Mouse (Mus musculus) frontal cortex, postnatal 14 days (tissue): ENCODE measurements around the gene C2cd5.
"Not testable (repeated sequence)": the region's sequence is repeated elsewhere in the genome, so short reads cannot be mapped to it uniquely, and the experiment has no call there.

ENCODE experiments used
- DNase-seq, 2 experiments: peaks; one replicate each; pipeline ENCODE4 v3.0.0; 2022; ENCODE audit warnings: low spot score in 2 of 2

Gene C2cd5

DNA sequence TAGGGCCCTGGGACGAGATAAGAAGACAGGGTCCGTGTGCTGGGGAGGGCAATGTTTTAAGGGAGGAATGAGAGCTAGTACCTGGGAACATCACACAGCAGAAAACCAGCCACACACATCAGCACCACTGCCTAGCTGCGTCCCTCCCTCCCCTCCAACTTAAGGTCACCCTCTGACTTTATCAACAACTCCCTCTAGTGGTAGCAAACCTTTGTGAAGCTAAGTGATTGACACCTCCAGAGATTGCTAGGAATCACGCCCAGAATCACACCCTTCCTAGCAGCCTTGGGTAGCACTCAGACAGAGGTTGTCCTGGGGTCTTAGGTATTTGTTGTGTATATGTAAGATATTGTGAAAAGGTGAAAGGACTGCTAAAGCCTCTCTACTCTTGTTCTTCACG lies 79.3 kb downstream of the C2cd5 start:
- DNase-seq = no peak

DNA sequence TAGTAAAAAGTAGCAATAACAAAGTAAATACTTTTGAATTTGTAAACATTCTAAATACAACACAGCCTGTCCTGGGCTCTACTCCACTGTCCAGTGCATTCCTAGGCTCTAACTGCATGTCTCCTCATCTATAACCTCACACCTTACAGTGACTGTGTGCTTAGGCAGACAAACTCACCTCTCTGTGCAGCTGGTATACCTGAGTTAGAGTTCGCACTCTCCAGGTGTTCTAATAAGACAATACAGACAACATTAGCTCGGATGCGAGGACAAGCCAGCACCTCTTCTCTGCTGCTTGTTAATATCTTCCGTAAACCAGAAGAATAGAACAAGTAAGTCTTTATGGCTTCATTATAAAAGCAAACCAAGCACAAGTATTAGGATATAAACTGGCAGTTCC lies 79.8 kb downstream of the C2cd5 start:
- no peak for DNase-seq

DNA sequence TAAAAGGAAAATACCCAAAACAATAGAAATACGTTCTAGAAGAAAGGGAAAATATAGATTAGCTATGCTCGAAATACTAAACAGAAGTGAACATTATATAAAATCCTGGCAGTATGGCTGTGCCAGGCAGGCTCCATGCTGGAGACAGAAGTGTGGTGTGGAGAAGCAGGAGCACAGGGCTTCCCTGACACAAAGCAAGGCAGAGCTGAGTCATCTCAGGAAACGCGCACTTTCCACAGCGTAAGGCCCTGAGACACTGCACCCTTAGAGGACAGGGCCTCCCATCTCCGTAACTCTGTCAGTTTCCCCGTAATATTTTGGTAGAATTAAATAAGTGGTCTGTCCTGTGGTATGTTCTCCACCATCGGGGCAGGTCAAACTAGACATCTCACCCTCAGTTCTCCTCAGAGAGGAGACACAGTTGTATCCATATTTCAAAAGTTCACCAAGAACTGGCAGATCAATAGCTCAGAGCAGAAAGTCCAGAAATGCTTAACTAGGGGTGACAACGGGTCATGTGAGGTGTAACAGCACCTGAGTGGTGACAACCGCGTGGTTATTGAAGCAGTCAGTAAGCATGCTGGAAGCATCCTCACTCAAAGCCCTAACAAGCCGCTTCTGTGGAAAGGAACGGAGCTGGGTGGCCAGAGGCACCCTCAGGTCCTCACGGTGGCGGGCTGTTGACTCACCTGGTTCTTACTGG lies 87.3 kb downstream of the C2cd5 start:
- DNase-seq = no peak

DNA sequence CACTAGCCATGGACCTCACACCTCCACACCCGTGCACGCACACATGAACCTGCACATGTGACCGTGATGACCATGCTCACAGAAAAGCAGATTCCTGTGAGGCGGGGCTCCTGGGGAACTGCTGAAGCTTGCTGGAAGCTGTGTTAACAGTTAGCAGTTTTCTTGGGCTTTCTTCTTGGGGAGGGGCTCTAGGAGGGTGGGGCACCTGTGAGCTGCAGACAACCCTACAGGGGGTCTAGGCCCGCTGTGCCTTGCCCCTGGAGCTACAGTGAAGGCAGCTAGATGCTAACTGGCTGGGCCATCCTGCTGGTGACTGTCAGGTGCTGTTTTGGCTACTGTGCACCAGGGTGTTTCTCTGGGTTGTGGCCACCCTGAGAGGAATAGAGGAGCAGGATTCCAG lies 91.1 kb downstream of the C2cd5 start:
- DNase-seq = no peak

DNA sequence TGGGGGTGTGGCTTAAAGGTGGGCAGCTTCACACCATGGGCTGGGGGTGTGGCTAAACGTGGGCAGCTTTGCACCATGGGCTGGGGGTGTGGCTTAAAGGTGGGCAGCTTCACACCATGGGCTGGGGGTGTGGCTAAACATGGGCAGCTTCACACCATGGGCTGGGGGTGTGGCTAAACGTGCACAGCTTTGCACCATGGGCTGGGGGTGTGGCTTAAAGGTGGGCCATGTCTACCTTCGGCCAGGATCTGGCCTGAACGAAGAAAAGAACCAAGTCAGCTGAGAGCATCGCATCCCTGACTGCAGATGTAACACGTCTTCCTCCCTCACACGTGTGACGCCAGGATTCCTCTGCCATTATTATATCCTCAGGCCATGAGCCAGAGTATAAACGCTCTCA lies 94.7 kb downstream of the C2cd5 start:
- not testable (repeated sequence) for DNase-seq

DNA sequence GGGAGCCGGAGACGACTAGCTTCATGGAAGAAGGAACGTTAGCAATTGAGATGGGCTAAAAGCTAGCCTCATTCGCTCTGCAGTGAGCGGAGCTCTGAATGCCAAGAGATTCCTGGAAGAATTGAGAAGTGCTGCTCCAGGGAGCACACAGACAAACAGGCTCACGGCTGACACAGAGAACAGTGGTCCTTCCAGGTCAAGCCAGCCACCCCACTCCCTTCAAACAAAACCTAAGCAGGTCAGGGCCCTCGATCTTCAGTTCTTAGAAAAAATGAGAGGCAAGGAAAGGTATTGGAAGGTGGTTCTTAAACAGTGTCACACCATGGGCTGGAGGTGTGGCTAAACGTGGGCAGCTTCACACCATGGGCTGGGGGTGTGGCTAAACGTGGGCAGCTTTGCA lies 95.1 kb downstream of the C2cd5 start:
- DNase-seq = no peak

DNA sequence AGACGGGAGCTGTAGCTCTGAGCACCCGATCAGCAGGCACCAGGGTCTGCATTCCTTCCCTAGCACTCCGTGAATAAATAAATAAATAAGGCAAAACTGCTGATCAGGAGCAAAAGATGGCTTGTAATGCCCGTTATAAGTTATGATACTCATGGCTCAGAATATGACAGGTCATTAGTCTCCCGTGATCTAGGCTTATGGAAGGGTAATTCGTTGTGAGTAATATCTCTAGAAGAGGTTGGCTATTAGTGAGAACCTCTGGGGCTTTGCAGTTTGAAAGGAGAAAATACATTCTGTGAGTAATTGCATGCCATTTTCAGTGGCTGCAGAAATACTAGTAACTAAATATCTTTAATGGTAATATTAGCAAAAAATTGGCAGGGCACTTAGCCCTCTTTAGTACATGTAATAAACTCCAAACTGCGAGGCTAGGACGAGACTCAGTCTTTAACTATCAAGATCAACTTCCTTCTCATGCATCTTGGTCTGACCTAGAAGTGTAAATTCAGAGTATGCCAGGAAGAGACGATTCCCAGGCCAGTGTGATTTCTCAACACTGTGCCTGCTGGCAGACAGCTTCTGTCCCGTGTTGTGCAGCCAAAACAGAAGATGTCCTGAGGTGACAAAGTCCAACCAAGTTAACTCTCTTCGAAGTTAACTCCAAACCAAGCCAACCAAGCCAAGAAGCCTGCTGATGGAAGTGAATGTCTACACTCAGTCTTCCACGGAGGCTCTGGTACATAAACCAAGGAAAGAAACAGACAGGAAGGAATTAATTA lies 101.5 kb downstream of the C2cd5 start:
- DNase-seq = no peak

DNA sequence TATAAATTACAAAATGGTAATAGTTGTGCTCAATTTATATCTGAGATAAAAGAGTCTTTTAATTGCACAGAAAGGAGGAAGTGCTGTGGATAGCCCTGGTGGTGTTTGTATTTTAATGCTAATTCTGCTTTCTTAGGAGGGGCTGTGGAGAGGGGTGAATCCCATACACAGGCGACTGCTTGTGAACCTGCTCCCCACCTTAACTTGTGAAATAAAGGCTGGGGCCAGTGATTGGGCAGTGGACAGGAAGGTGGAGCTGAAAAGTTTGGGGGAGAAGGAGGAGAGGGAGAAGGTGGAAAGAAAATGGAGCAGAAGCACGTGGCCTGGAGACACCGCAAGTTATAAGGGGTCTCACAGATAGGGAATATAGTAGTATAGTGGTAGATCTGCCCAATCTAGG lies 103.1 kb downstream of the C2cd5 start:
- no peak for DNase-seq

DNA sequence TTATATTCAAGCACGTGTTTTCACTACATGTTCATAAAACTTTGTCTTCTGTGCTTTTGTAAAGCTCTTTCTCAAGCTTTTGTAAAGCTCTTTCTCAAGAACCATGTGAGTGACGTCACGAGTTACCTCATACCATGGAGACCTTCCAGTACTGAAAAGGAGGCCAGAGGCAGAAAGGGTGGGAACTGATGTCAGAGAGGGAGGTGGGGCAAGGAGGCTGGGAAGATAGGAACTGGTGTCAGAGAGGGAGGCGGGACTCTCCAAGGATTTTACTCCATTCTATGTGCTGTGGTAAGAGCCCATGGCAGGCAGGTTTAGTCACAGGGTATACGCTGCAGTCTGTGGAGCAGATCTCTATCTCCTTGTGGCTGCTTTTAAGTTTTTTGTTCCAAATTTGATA lies 104.4 kb downstream of the C2cd5 start:
- no peak for DNase-seq

DNA sequence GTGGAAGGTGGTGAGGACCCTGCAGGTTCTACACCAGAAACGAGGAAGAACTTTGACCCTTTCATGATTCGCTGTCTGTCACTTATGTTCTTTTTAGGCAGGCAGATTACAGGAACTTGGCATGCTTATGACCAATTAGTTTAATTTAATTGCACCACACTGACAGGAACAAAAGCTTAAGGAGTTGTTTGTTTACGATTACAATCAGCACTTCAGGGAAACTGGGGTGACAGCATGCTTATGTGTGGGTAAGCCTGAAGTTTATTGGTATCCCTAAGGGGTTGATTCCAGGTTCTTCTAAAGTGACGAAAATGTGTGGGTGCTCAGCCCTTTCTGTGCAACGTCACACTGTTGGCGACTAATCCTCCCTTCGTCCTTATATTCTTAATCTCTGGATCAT lies 105.1 kb downstream of the C2cd5 start:
- DNase-seq = no peak

DNA sequence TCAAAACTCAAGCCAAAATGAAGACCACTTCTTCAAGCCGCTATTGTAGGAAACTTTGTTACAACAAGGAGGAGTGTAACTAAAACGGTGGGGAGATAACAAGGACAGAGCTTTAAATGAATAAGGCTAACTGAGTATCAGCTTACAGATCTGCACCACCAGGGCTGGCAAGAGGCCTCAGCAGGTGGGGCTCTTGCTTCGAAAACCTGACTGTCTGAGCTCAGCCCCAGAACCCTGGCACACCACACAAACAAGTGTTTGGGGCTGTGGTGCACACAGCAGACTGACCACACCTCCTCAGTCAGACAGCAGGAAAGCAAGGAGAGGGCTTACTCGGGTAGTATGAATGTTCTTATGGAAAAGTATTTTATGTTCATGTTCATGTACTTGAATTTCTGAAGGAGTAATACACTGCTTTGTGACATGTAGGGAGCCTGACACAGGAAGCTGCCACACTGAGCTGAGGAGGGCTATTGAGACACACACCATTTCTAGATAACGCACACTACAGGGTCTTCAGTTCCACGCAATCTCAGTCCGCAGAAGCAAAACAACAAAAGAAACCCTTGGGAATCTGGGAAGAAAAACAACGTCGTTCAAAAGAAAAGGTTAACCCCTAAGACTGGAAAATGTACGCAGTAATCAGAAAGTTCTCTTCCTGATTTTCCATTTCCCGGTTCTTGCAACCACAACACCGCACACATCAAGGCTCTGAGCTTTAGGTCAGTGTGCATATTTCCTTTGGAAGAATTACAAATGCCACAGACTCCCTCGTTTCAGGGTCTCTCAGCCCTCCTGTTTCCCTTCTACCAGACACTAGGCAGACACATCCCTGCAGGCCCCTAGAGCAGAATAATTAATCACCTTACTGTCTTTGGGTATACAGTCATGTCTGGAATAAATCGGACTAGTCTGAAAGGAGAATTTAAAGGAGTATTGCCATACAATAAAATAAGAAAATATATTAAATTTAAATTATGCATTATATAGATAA lies 105.9 kb downstream of the C2cd5 start:
- no peak for DNase-seq

DNA sequence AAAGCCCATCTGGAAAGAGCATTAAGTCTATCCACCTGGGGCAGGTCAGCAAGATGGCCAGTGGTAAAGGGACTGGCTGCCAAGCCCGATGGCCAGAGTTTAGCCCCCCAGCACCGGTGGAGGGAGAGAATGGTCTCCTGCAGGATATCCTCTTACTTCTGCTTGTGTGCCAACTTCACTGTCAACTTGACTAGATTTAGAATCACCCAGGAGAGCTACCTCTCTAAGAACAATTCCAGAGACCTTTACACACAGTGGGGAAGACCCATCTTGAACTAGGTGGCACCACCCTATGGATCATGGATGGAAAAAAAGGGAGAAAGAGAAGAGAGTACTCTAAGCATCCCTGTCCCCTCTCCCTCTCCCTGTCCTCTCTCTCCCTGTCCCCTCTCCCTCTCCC lies 107.0 kb downstream of the C2cd5 start:
- DNase-seq = no peak

DNA sequence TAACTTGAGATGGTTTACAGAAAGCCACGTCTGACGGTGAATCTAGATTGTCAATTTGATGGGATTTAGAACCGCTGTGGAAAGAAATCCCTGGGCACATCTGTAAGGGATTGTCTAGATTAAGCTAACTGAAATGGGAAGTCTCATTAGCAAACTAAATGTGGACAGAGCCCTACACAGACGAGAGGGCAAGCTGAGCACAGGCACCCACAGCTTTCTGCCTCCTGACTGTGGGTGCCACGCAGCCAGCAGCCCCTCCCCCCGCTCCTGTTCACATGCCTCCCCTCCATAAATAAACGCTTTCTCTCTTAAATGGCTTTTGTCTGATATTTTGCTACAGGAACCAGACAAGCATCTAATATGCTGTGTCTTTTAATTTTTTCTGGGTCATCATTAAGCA lies 107.8 kb downstream of the C2cd5 start:
- no peak for DNase-seq

DNA sequence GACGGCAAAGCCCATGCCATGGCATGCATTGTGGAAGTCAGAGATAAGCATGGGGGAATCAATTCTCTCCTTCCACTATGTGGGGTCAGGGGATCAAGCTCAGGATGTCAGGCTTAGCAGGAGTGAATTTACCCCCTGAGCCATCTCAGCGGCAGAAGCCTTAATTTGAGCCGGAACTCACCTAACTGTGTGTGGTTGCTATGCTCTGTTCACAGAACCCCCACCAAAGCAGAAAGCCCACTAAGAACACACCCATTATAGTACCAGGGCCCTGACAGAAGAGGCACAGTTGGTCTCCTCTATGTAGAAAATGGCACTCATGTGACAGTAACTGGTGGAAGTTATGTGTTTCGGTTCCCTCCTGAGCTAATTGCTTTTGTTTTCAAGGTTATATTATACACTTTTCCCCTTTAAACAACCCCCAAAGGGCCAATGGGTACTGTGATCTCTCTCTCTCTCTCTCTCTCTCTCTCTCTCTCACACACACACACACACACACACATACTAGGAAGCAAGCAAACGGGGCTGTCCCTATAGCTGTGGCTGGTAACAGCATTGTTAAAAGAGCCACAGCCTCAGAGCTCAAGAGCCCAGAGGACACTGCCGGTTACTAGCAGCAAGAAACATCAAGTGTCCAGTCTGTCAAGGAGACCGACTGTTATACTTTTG lies 108.4 kb downstream of the C2cd5 start:
- no peak for DNase-seq

DNA sequence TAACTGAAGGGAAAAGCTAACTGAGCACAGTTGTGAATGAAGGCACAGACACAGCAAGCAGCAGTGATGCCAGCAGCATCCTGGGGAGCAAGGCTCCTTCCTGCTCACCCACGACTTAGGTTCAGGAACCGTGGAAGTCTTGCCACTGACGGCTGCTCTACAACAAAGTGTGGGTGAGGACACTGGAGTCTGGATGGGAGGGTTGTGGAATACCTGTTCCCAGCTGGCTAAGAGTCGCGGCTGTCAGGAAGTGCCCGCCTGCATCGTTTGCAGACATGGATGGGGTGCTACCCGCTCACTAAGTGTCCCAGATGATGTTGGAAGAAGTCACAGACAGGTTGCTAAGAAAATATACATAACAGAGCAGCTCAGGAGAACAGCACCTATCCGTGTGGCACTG lies 109.4 kb downstream of the C2cd5 start:
- no peak for DNase-seq

DNA sequence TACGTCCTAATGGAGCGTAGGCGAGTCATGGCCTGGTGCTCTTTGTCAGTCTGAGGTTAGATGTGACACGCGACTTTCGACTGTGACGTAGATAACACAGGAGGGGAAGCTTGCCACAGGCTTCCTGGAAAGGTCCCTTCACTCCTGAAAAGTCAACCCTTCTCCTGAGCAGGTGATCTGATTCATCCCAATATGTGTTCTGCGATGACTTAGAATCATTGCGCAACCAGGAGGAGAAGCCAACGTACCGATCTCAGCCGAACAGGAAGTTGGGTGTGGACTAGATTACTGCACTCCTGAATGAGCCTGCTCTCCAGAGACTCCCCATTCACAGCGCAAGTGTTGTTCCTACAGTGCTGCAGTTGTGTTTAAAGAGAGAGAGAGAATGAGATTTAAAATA lies 110.4 kb downstream of the C2cd5 start:
- no peak for DNase-seq

DNA sequence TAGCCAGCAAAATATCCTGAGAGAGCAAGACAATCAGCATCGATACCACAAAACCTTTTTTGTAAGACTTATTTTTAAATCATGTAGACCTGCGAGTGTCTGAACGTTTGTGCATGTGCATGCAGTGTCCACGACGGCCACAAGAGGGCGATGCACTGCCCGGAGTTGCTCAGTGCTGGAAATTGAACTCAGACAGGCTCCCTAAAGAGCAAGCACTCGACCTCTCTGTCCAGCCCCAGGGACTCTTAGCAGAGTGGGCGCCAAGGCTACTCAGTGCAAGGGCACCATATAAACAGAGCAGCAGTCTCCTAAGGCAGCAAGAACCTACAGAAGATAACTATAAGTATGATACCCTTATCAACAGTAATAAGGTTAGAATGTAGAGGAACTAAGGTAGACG lies 111.2 kb downstream of the C2cd5 start:
- DNase-seq = peak; percentile 32 to 64

DNA sequence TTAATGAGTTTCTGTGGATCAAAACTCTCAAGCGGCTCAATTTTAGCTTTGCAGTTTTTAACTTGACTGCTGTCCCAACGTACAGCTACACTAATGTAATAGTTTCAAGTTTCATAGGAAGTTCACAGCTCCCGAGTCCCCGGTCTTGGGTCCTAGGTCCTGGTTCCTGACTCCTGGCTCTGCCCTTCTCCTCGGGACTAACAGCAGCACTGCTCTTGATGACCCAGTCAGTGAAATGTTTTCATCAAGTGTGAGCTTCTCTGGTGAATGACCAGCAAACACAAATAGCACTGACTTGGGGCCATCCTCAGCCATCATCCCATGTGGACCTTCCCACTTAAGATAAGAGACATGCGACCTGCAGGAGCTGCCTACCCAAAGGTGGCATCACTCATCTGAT lies 111.7 kb downstream of the C2cd5 start:
- no peak for DNase-seq

DNA sequence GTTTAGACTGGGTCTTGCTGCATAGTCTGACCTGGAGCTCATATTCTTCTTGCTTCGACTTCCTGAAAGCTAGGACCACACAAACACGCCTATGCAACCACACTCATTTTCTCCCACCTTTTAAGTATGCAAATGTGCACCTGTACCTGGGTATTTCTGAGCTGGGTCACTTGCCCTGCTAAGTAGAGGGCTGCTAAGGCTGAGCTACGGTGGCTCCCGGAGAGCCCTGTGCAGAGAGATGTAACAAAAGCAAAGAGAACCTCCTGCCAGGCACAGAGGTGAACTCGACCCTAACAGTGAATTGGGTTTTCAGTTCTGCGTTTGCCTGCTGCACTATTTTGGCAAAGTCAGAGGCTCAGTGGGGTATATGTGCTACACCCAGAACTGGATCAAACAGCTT lies 112.3 kb downstream of the C2cd5 start:
- no peak for DNase-seq

DNA sequence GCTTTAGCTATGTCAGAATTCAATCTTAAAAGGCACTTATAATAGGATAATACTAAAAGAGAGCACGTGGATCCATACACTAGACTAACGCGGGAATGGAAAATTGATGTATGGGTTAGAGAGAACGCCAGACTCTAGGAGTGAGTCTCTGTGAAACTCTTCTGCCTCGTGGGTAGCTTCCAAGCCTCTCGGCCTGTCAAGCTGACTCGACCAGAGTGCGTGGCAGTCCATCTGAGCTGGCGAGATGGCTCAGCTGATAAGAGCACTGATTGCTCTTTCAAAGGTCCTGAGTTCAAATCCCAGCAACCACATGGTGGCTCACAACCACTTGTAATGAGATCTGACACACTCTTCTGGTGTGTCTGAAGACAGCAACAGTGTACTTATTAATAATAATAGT lies 113.2 kb downstream of the C2cd5 start:
- DNase-seq = not testable (repeated sequence)

DNA sequence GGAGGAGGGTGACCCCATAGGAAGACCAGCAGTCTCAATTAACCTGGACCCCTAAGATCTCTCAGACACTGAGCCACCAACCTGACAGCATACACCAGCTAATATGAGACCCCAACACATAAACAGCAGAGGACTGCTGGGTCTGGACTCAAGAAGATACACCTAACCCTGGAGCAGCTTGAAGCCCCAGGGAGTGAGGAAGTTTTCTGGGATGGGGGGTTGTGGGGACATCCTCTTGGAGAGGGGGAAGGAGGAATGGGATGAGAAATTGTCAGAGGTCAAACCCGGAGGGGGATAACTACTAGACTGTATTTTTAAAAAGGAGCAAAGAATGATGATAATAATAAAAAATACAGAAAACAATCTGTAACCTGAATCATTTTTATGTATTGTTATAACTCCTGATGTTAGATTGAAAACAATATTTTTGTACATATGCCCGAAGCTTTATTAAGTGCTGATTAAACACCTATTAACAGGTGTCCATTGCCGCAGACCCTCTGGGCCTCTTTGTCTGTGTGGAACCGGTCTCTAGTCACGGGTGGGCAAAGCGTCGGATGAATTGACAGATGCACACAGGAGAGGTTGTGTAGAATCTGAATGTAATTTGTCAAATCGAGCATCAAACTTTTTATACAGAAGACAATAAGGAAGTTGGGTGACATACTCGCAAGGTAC lies 114.2 kb downstream of the C2cd5 start:
- not testable (repeated sequence) for DNase-seq
